Mouse (Mus musculus) kidney, embryonic 14.5 days (tissue): Measurements from ENCODE around the gene Tbx10. TPM values are rescaled to one million over a fixed set of nuclear protein-coding genes. Genes with fewer than 3 reads are reported as not detected.
"Not testable (repeated sequence)": the region's sequence is repeated elsewhere in the genome, so short reads cannot be mapped to it uniquely, and the experiment has no call there.

Source experiments
- ATAC-seq: fragments of 200-750 bp; cut with Nextera tagmentation; 2 replicates; pipeline ENCODE4 v1.8.0; 2017; ENCODE audit warnings: moderate number of reproducible peaks, mild to moderate bottlenecking, moderate TSS enrichment, moderate library complexity; ENCODE audit not compliant: low FRiP score, low TSS enrichment
- H3K27ac ChIP-seq: fragments of 300-500 bp; sonication (generic); 2 replicates; pipeline ENCODE4 v1.5.1; 2014; ENCODE audit warnings: low read depth, mild to moderate bottlenecking, low read length, moderate library complexity, mixed read lengths
- H3K27me3 ChIP-seq: fragments of 300-500 bp; sonication (generic); 2 replicates; pipeline ENCODE4 v1.6.1; 2014; ENCODE audit warnings: mild to moderate bottlenecking, low read length; ENCODE audit not compliant: control insufficient read depth, insufficient read depth
- H3K36me3 ChIP-seq: fragments of 300-500 bp; sonication (generic); 2 replicates; pipeline ENCODE4 v1.6.1; 2014; ENCODE audit warnings: low read length, mixed read lengths; ENCODE audit not compliant: control insufficient read depth, insufficient read depth
- H3K4me1 ChIP-seq: fragments of 300-500 bp; sonication (generic); 2 replicates; pipeline ENCODE4 v1.6.1; 2014; ENCODE audit warnings: low read length, mixed read lengths; ENCODE audit not compliant: control insufficient read depth, insufficient read depth
- H3K4me2 ChIP-seq: fragments of 300-500 bp; sonication (generic); replicated peaks from 2 replicates; pipeline ENCODE4 v1.6.1; 2014; ENCODE audit warnings: low read depth, mild to moderate bottlenecking, low read length
- H3K4me3 ChIP-seq: fragments of 300-500 bp; sonication (generic); 2 replicates; pipeline ENCODE4 v1.5.1; 2014; ENCODE audit warnings: mild to moderate bottlenecking, low read length
- H3K9ac ChIP-seq: fragments of 300-500 bp; sonication (generic); 2 replicates; pipeline ENCODE4 v1.6.1; 2014; ENCODE audit warnings: low read depth, mild to moderate bottlenecking, low read length, moderate library complexity
- H3K9me3 ChIP-seq: fragments of 300-500 bp; sonication (generic); 2 replicates; pipeline ENCODE4 v1.6.1; 2016; ENCODE audit warnings: low read length; ENCODE audit not compliant: control insufficient read depth
- WGBS: fragments of 180-500 bp; shearing (Covaris S2); extraction: QIAGEN DNeasy Blood & Tissue Kit; methylation state at CpG from one replicate; pipeline ENCODE4 v1.1.7; 2014; 5-methylcytosine and 5-hydroxymethylcytosine counted together
- polyA plus RNA-seq: library from polyadenylated mRNA; unstranded; fragments of >200 nt; fragmentation: Nextera tagmentation; extraction: Ambion mirVana; gene quantifications from 2 replicates; pipeline ENCODE4 v1.2.1, GENCODE M21; 2014

Gene Tbx10
- polyA plus RNA-seq, 1 experiment from 2014 or later, result 1.1 TPM

- WGBS, result 0% methylated on average over 26 of the region's 26 CpGs
- peak within 1 kb of the TSS; percentile 74 for H3K9ac ChIP-seq
- H3K36me3 ChIP-seq, result no peaks in the 10 kb centered on the region; the same call in 1 of the 2 replicates
- peak; percentile 89 for ATAC-seq
- peaks cover 14% of the 10 kb centered on the region for H3K4me1 ChIP-seq
- H3K4me3 ChIP-seq, result peak within 1 kb of the TSS; percentile 56
- peak within 1 kb of the TSS; percentile 70 for H3K4me2 ChIP-seq
- peak within 1 kb of the TSS; percentile 73; the same call in 1 of the 2 replicates for H3K27ac ChIP-seq
- no peaks in the 10 kb centered on the region for H3K9me3 ChIP-seq
- no peaks in the 10 kb centered on the region for H3K27me3 ChIP-seq
These were observed 45.3 kb downstream of the Tbx10 start, which contains the start of gene Gstp1 for GRCm38 (mm10) chr19:4037788-4038232. Gene Gstp1, minus strand, starts transcription at chr19:4037985.

- WGBS, result 80% methylated on average over 5 of the region's 5 CpGs
- H3K4me3 ChIP-seq, ATAC-seq: not testable (repeated sequence)
These were observed 48.4 kb downstream of the Tbx10 start for GRCm38 (mm10) chr19:4040941-4041340.

GRCm38 (mm10) chr19:4041500-4041899 lies 48.9 kb downstream of the Tbx10 start:
- not testable (repeated sequence) for H3K36me3 ChIP-seq, ATAC-seq, H3K27me3 ChIP-seq, H3K27ac ChIP-seq, H3K4me2 ChIP-seq, H3K9me3 ChIP-seq, H3K4me1 ChIP-seq, H3K4me3 ChIP-seq, H3K9ac ChIP-seq
- WGBS, result 85% methylated on average over 3 of the region's 4 CpGs

More at GRCm38 (mm10) chr19:4040941-4041340, 48.4 kb downstream of the Tbx10 start:
- H3K27ac ChIP-seq, H3K4me2 ChIP-seq, H3K9ac ChIP-seq, H3K27me3 ChIP-seq, H3K36me3 ChIP-seq, H3K9me3 ChIP-seq: not testable (repeated sequence)
- H3K4me1 ChIP-seq, result peaks cover 14% of the 10 kb centered on the region

- peaks cover 5% of the 10 kb centered on the region; the same call in 1 of the 2 replicates for H3K4me1 ChIP-seq
- no peak for ATAC-seq
- H3K27ac ChIP-seq, result no peak overlapping the region
- no peaks in the 10 kb centered on the region for H3K9me3 ChIP-seq
- H3K27me3 ChIP-seq, result no peaks in the 10 kb centered on the region
- H3K4me2 ChIP-seq, result no peak overlapping the region
- WGBS, result 69% methylated on average over 14 of the region's 14 CpGs
- no peak overlapping the region for H3K9ac ChIP-seq
- H3K4me3 ChIP-seq, result no peak overlapping the region
- no peaks in the 10 kb centered on the region for H3K36me3 ChIP-seq
These were observed 49.6 kb downstream of the Tbx10 start for GRCm38 (mm10) chr19:4042124-4042523.

GRCm38 (mm10) chr19:4044109-4044508 lies 51.6 kb downstream of the Tbx10 start:
- not testable (repeated sequence) for H3K9me3 ChIP-seq, ATAC-seq, H3K27me3 ChIP-seq, H3K9ac ChIP-seq, H3K36me3 ChIP-seq, H3K4me3 ChIP-seq, H3K4me1 ChIP-seq, H3K27ac ChIP-seq, H3K4me2 ChIP-seq
- WGBS, result 91% methylated on average over 5 of the region's 5 CpGs

GRCm38 (mm10) chr19:4045966-4046865 lies 53.7 kb downstream of the Tbx10 start, which contains the start of gene Gstp2:
Gene Gstp2, minus strand, starts transcription at chr19:4046023.
- Histone ChIP-seq H3K36me3 (no peaks in the 10 kb centered on the region), H3K4me3 (no peak within 1 kb of the TSS), H3K4me2 (no peak within 1 kb of the TSS), H3K9ac (no peak within 1 kb of the TSS), H3K9me3 (no peaks in the 10 kb centered on the region), H3K4me1 (no peaks in the 10 kb centered on the region), H3K27me3 (no peaks in the 10 kb centered on the region), H3K27ac (no peak within 1 kb of the TSS)
- ATAC-seq, result no peak
- 58% methylated on average over 16 of the region's 16 CpGs for WGBS

GRCm38 (mm10) chr19:4046866-4047254 lies 54.3 kb downstream of the Tbx10 start:
- ATAC-seq, result no peak
- Histone ChIP-seq H3K9ac (no peak overlapping the region), H3K4me1 (no peaks in the 10 kb centered on the region), H3K36me3 (no peaks in the 10 kb centered on the region), H3K4me3 (no peak overlapping the region), H3K4me2 (no peak overlapping the region), H3K27me3 (no peaks in the 10 kb centered on the region), H3K9me3 (no peaks in the 10 kb centered on the region), H3K27ac (no peak overlapping the region)
- 89% methylated on average over 8 of the region's 8 CpGs for WGBS

GRCm38 (mm10) chr19:4047859-4048258 lies 55.3 kb downstream of the Tbx10 start:
- no peaks in the 10 kb centered on the region for H3K4me1 ChIP-seq
- no peak overlapping the region for H3K9ac ChIP-seq
- no peak for ATAC-seq
- no peaks in the 10 kb centered on the region for H3K9me3 ChIP-seq
- H3K27ac ChIP-seq, result no peak overlapping the region
- no peaks in the 10 kb centered on the region for H3K36me3 ChIP-seq
- H3K4me2 ChIP-seq, result no peak overlapping the region
- H3K27me3 ChIP-seq, result no peaks in the 10 kb centered on the region
- H3K4me3 ChIP-seq, result no peak overlapping the region
- 16% methylated on average over 4 of the region's 4 CpGs for WGBS

GRCm38 (mm10) chr19:4049069-4049468 lies 56.5 kb downstream of the Tbx10 start:
- not testable (repeated sequence) for H3K4me1 ChIP-seq, H3K9me3 ChIP-seq, ATAC-seq, H3K36me3 ChIP-seq, H3K27ac ChIP-seq, H3K27me3 ChIP-seq, H3K4me2 ChIP-seq, H3K9ac ChIP-seq, H3K4me3 ChIP-seq
- WGBS, result 70% methylated on average over 5 of the region's 5 CpGs
